Mouse (Mus musculus) E14TG2a.4 (cell line): ENCODE data around the gene Fam81a.

ENCODE experiments used
- CTCF ChIP-seq: conservative IDR thresholded peaks from 2 replicates; pipeline ENCODE4 v1.5.1; 2014; ENCODE audit warnings: low read length
- NANOG ChIP-seq: IDR thresholded peaks from 2 replicates; pipeline ENCODE4 v1.6.1; 2014; ENCODE audit warnings: borderline replicate concordance, low read length, mixed read lengths
- POU5F1 ChIP-seq: IDR thresholded peaks from 2 replicates; pipeline ENCODE4 v1.6.1; 2014; ENCODE audit warnings: low read length, borderline replicate concordance

GRCm38 (mm10) chr9:70134215-70134614 is 8.1 kb downstream of the Fam81a start:
- TF ChIP-seq CTCF, result no peak
- TF ChIP-seq POU5F1, result no peak
- TF ChIP-seq NANOG, result no peak
